ENCODE assay signal across 32 mouse cellular contexts in the genomic region with DNA sequence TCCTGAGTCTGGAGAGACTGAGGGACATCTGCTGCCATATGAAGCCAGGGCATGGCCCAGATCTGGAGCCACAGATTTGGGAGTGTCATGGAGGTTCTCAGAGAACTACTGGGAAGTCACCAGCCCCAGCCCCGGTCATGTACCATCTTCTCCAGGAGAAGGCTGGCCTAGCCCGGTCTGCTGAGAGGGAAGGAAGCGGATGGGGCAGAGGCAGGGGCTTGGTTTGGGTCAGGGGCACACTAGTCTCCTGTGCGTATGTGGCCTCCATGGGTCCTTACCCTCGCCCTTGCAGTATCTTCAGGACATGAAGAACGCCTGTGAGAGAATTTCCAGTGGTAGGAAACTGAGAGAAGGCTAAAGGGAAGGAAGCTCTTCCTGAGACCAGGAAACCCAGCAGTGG. TPM values are rescaled to one million over a fixed set of nuclear protein-coding genes. Genes with fewer than 3 reads are reported as not detected.
"Had no signal": no experiment of that assay in that cellular context is flagged by ENCODE, and none has a peak within 500 bp of the region (broad histone marks: within the 10 kb centered on the region; RNA-seq: fewer than 3 reads in every experiment).

No protein-coding gene starts in this region.

- H3K9me3 ChIP-seq: heart, embryonic 12.5 days; hindbrain, embryonic 13.5 days; hindbrain, embryonic 15.5 days; kidney, embryonic 15.5 days; limb, embryonic 13.5 days; limb, embryonic 15.5 days; liver, embryonic 12.5 days had no signal

- H3K27me3 ChIP-seq: hindbrain, embryonic 13.5 days; hindbrain, embryonic 15.5 days; limb, embryonic 13.5 days; limb, embryonic 15.5 days had no signal

- H3K27ac ChIP-seq: heart, adult 2 months; hindbrain, embryonic 13.5 days; hindbrain, embryonic 15.5 days; hindbrain, postnatal 0 days; kidney, embryonic 15.5 days; kidney, postnatal 0 days; limb, embryonic 13.5 days; limb, embryonic 15.5 days; liver, embryonic 12.5 days had no signal

- H3K4me2 ChIP-seq: heart, embryonic 12.5 days; hindbrain, embryonic 13.5 days; hindbrain, embryonic 15.5 days; kidney, embryonic 15.5 days; limb, embryonic 13.5 days; limb, embryonic 15.5 days; liver, embryonic 12.5 days had no signal

- H3K36me3 ChIP-seq: heart, embryonic 12.5 days; hindbrain, embryonic 13.5 days; hindbrain, embryonic 15.5 days; kidney, embryonic 15.5 days; limb, embryonic 13.5 days; limb, embryonic 15.5 days; liver, embryonic 12.5 days had no signal

- H3K4me3 ChIP-seq: heart, adult 2 months; heart, embryonic 12.5 days; hindbrain, embryonic 13.5 days; hindbrain, embryonic 15.5 days; kidney, embryonic 15.5 days; limb, embryonic 13.5 days; limb, embryonic 15.5 days; liver, embryonic 12.5 days had no signal

- H3K9ac ChIP-seq: heart, embryonic 12.5 days; hindbrain, embryonic 13.5 days; hindbrain, embryonic 15.5 days; kidney, embryonic 15.5 days; limb, embryonic 13.5 days; limb, embryonic 15.5 days; liver, embryonic 12.5 days had no signal

- ATAC-seq: hindbrain, postnatal 0 days; liver, embryonic 12.5 days had no signal

- H3K4me1 ChIP-seq: heart, embryonic 12.5 days; hindbrain, embryonic 15.5 days; kidney, embryonic 15.5 days; limb, embryonic 15.5 days; liver, embryonic 12.5 days had no signal

- DNase-seq: gastrocnemius, postnatal 14 days; gastrocnemius, postnatal 36 days; heart, adult 2 months; heart, postnatal 10 days; heart, postnatal 36 days; kidney, adult 11 months; kidney, adult 2 months; kidney, adult 9 months; kidney, postnatal 14 days; kidney, postnatal 36 days; layer of hippocampus, adult 9-11 months; layer of hippocampus, postnatal 36 days; left cerebral cortex, postnatal 4 days had no signal

RNA-seq across cellular contexts. Expression of gene Fzd9, which starts 39.7 kb away (rescaled TPM):
- total RNA-seq: liver, adult 2 months had no signal

RNA-seq across cellular contexts. Expression of gene Fkbp6, which starts 59.1 kb away (rescaled TPM):
- total RNA-seq: gastrocnemius, adult 18-20 months; gastrocnemius, adult 8-10 months; gastrocnemius, postnatal 14 days; gastrocnemius, postnatal 36 days; hematopoietic stem cell, adult 5-6 weeks; hindbrain, postnatal 0 days; layer of hippocampus, postnatal 14 days; layer of hippocampus, postnatal 36 days; left cerebral cortex, adult 18-20 months; liver, adult 2 months had no signal
- polyA plus RNA-seq: gonadal fat pad, adult 2 months; heart, adult 2 months; heart, embryonic 14.5 days; heart, embryonic 16.5 days; kidney, embryonic 15.5 days; kidney, postnatal 0 days; large intestine, adult 2 months; limb, embryonic 13.5 days; limb, embryonic 15.5 days; liver, adult 2 months had no signal
